Mouse (Mus musculus): ENCODE measurements at regions not wholly inside any gene's neighbourhood (a gene's known extent, or its start where the extent isn't known, plus 50 kb on each side); places are given as distances from the start of the nearest gene placed in this dataset.

DNA sequence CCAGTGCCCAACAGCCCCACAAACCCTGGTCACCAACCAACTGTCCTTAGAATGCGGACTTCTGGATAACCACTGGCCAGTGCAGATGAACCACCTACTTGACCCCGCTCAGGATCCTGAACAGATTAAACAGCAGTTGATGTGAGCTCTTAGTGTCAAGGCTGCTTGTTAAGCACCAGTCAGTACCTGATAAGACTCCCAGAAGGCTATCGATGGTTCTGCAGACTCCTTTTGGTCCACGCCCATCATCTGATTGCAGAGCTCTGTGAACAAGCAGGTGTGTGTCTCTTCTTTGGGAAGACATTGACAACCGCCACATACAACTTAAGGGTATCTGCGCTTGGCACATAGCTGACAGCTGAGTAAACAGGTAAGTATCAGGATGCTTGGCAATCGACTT lies 348.0 kb downstream of the Sox9 start:
- H3K4me3 ChIP-seq (replicated peaks; ENCODE audit: insufficient read depth, low read depth, low read length), result no peak overlapping the region
- no peaks in the 10 kb centered on the region for H3K27me3 ChIP-seq (ENCODE audit: control insufficient read depth, insufficient read depth, low read length)
- 99% methylated on average over 7 of the region's 7 CpGs for WGBS
- TF ChIP-seq CTCF (IDR thresholded peaks at IDR 0.05; ENCODE audit: borderline replicate concordance, insufficient read depth, low read depth, low read length) (no peak), POLR2A (IDR thresholded peaks at IDR 0.05; ENCODE audit: borderline replicate concordance, insufficient read depth, low read length) (no peak)
- DNase-seq, result no peak
- H3K27ac ChIP-seq (ENCODE audit: insufficient read depth, low read length), result no peak overlapping the region
- H3K4me1 ChIP-seq (ENCODE audit: control insufficient read depth, insufficient read depth, low read length), result peaks cover 22% of the 10 kb centered on the region

DNA sequence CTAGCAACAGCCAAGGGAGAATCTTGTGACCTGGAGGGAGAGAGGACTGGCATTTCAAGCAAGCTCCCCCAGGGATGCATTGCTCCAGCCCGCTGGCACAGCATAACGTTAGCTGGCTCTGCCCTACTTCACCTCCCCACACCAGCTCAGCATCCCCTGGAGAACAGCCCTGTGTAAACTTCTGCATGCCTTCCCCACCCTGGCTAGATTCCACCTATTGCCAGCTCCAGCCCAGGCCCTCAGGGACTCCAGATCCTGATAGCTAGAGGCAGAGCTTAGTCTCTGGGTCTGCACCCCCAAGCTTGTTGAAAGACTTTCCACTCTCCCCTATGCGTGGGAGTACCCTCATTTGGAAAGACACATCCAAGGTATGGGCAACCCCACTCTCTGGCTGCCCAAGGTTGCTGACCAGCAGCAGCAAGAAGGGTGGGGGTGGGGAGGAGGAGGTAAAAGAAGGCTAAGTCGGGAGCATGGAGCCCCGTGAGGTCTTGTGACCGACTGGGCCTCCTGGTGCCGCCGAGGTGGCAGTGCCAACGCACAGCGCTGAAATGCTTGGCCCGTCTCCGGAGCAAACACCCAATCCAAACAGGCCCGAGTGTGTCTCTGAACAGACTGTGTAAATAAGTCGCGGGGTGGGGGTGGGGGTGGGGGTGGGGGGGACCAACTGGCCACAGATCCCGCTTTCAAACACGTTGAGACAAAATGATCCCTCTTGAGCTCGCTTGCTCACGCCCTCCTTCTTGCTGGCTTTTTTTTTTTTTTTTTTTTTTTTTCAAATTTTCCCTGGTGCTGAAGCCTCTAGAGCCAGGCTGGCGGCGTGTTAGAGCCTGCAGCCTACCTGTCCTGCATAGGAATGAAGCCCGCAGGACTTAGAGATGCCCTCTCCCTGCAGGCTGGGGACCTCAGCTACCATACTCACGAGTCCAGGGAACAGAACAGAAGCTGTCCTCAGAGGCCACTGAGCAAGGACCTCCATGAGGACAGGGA lies 350.3 kb downstream of the Sox9 start:
- 18% methylated on average over 23 of the region's 23 CpGs for WGBS

DNA sequence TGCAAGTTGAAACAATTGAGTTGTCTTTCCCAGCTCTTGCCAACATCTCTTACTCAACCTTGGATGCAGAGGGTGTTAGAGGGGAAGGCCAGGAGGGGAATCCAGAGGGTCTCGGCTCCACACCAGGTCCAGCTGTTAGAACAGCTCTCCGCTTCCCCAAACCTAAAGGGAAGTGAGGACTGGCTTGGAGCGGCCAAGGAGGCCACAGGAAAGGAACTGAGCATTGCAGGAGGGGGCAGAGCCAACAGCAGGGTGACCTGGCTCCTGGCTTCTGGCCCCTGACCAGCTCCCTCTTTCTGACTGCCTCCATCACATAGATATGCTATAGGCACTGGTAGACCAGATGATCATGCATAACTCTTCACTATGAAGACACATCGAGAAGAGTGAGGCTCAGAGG lies 351.4 kb downstream of the Sox9 start:
- Histone ChIP-seq H3K4me3 (replicated peaks; ENCODE audit: insufficient read depth, low read depth, low read length) (no peak overlapping the region), H3K27ac (ENCODE audit: insufficient read depth, low read length) (no peak overlapping the region), H3K27me3 (ENCODE audit: control insufficient read depth, insufficient read depth, low read length) (no peaks in the 10 kb centered on the region), H3K4me1 (ENCODE audit: control insufficient read depth, insufficient read depth, low read length) (peaks cover 24% of the 10 kb centered on the region)
- TF ChIP-seq CTCF (IDR thresholded peaks at IDR 0.05; ENCODE audit: borderline replicate concordance, insufficient read depth, low read depth, low read length), result no peak
- TF ChIP-seq POLR2A (IDR thresholded peaks at IDR 0.05; ENCODE audit: borderline replicate concordance, insufficient read depth, low read length), result no peak
- 60% methylated on average over 4 of the region's 4 CpGs for WGBS
- DNase-seq, result no peak

More for the DNA sequence above, 350.3 kb downstream of the Sox9 start:
- no peaks in the 10 kb centered on the region for H3K27me3 ChIP-seq (ENCODE audit: control insufficient read depth, insufficient read depth, low read length)
- DNase-seq, result peak; percentile 50 to 61
- H3K4me3 ChIP-seq (replicated peaks; ENCODE audit: insufficient read depth, low read depth, low read length), result peak overlapping the region; percentile 17
- 0 out of 2 replicates have a peak overlapping the region, but pooled peaks have one; percentile 37 for H3K27ac ChIP-seq (ENCODE audit: insufficient read depth, low read length)
- peaks cover 24% of the 10 kb centered on the region for H3K4me1 ChIP-seq (ENCODE audit: control insufficient read depth, insufficient read depth, low read length)
- TF ChIP-seq POLR2A (IDR thresholded peaks at IDR 0.05; ENCODE audit: borderline replicate concordance, insufficient read depth, low read length) (no peak), CTCF (IDR thresholded peaks at IDR 0.05; ENCODE audit: borderline replicate concordance, insufficient read depth, low read depth, low read length) (no peak)

DNA sequence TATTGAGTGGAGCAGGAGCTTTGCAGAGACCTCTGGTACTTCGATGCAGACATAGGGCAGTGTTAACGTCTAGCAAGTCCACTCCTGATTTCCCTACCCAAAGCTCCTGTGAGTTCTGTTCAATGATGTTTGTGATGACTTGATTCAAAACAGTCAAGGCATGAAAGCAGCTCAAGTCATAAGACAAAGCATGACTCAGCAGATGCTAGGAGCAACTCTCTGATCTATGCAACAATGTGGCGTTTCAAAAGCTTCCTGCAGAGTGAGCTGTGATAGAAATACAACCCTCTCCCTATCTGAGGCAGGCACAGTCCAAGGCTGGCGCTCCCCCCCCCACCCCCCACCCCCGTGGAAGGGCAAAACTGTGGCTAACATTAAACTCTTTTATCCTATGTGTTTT lies 353.2 kb downstream of the Sox9 start:
- H3K27me3 ChIP-seq (ENCODE audit: control insufficient read depth, insufficient read depth, low read length), result no peaks in the 10 kb centered on the region
- H3K4me1 ChIP-seq (ENCODE audit: control insufficient read depth, insufficient read depth, low read length), result peaks cover 29% of the 10 kb centered on the region
- no peak for TF ChIP-seq CTCF (IDR thresholded peaks at IDR 0.05; ENCODE audit: borderline replicate concordance, insufficient read depth, low read depth, low read length)
- TF ChIP-seq POLR2A (IDR thresholded peaks at IDR 0.05; ENCODE audit: borderline replicate concordance, insufficient read depth, low read length), result no peak
- no peak overlapping the region for H3K4me3 ChIP-seq (replicated peaks; ENCODE audit: insufficient read depth, low read depth, low read length)
- DNase-seq, result no peak
- WGBS, result 46% methylated on average over 5 of the region's 5 CpGs
- no peak overlapping the region for H3K27ac ChIP-seq (ENCODE audit: insufficient read depth, low read length)

DNA sequence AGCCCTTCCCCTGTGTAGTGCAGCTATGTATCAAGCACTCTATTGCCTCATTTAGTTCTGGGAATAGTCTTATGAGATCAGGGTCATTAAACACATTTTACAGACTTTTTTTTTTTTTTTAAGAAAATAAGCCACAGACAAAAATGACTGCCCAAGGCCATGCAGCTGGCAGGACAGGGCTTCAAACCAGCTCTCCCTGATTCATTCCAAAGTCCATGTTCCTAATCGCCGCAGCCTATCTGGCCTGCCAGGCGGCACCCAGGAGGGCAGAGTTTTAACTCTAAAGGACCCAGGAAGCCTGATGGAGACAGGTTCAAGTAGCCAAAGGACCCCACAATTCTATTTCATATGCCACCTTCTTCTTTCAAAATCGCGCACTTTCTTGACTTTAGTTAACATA lies 356.4 kb downstream of the Sox9 start:
- WGBS, result 82% methylated on average over 5 of the region's 5 CpGs
- Histone ChIP-seq H3K4me3 (replicated peaks; ENCODE audit: insufficient read depth, low read depth, low read length) (no peak overlapping the region), H3K27ac (ENCODE audit: insufficient read depth, low read length) (no peak overlapping the region), H3K27me3 (ENCODE audit: control insufficient read depth, insufficient read depth, low read length) (no peaks in the 10 kb centered on the region), H3K4me1 (ENCODE audit: control insufficient read depth, insufficient read depth, low read length) (peaks cover 17% of the 10 kb centered on the region)
- TF ChIP-seq POLR2A (IDR thresholded peaks at IDR 0.05; ENCODE audit: borderline replicate concordance, insufficient read depth, low read length), result no peak
- TF ChIP-seq CTCF (IDR thresholded peaks at IDR 0.05; ENCODE audit: borderline replicate concordance, insufficient read depth, low read depth, low read length), result no peak
- no peak for DNase-seq

DNA sequence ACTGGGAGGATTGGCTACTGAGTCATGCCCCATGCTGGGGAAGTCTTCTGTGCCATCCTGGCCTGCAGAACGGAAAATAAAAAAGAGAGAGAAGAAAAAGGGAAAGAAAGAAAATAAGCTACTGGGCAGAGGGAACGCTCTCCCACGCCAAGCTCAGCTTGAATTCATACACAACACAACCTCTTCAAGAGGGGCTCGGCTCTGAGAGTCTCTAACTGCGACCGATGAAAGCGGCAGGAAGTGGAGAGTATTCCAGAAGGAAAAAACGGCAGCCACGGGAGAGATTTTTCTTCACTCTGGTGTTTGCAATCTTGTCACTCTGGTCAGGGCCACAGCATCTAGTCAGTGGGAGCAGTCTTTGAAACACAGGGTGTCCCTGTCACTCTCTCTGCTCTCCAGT lies 358.6 kb downstream of the Sox9 start:
- no peak for TF ChIP-seq POLR2A (IDR thresholded peaks at IDR 0.05; ENCODE audit: borderline replicate concordance, insufficient read depth, low read length)
- no peak for TF ChIP-seq CTCF (IDR thresholded peaks at IDR 0.05; ENCODE audit: borderline replicate concordance, insufficient read depth, low read depth, low read length)
- H3K27ac ChIP-seq (ENCODE audit: insufficient read depth, low read length), result no peak overlapping the region
- H3K4me3 ChIP-seq (replicated peaks; ENCODE audit: insufficient read depth, low read depth, low read length), result no peak overlapping the region
- WGBS, result 16% methylated on average over 9 of the region's 9 CpGs
- no peaks in the 10 kb centered on the region for H3K27me3 ChIP-seq (ENCODE audit: control insufficient read depth, insufficient read depth, low read length)
- peak in 1 of 2 experiments; percentile 41 for DNase-seq
- peaks cover 28% of the 10 kb centered on the region for H3K4me1 ChIP-seq (ENCODE audit: control insufficient read depth, insufficient read depth, low read length)

DNA sequence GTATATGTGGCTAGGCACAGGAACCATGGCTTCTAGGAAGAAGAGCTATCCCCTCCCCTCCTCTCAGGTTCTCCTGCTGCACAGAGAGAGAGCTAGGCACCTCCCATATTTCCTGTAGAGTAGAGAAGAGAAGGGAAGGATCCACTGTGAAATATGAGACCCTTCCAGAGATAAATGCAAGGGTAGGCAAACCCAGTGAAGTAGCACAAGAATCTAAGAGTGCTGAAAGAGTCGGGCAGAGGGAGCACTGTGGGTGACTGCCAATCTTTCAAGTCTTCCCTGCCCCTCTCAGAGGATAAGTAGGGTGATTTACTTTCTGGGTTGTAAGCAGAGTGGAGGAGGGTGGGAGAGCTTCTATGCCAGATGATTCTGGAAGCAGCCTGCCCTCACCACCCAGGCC lies 360.8 kb downstream of the Sox9 start:
- Histone ChIP-seq H3K4me3 (replicated peaks; ENCODE audit: insufficient read depth, low read depth, low read length) (no peak overlapping the region), H3K27me3 (ENCODE audit: control insufficient read depth, insufficient read depth, low read length) (no peaks in the 10 kb centered on the region), H3K4me1 (ENCODE audit: control insufficient read depth, insufficient read depth, low read length) (peaks cover 34% of the 10 kb centered on the region), H3K27ac (ENCODE audit: insufficient read depth, low read length) (no peak overlapping the region)
- no peak for DNase-seq
- 81% methylated on average over 1 of the region's 1 CpGs for whole genome bisulfite sequencing
- no peak for TF ChIP-seq POLR2A (IDR thresholded peaks at IDR 0.05; ENCODE audit: borderline replicate concordance, insufficient read depth, low read length)
- no peak for TF ChIP-seq CTCF (IDR thresholded peaks at IDR 0.05; ENCODE audit: borderline replicate concordance, insufficient read depth, low read depth, low read length)

All from cerebellum, adult 2 months (tissue).